Mouse (Mus musculus) stomach, postnatal 0 days (tissue): ENCODE results near the gene Trpm8. TPM values are rescaled to one million over a fixed set of nuclear protein-coding genes. Genes with fewer than 3 reads are reported as not detected.

Experiments used
- ATAC-seq: fragments of 200-750 bp; cut with Nextera tagmentation; 2 replicates; pipeline ENCODE4 v1.8.0; 2017; ENCODE audit not compliant: low FRiP score, low TSS enrichment
- DNase-seq: peaks from one replicate; pipeline ENCODE4 v3.0.0-alpha.2; 2016; ENCODE audit warnings: low spot score
- H3K27ac ChIP-seq: fragments of 300-500 bp; sonication (generic); replicated peaks from 2 replicates; pipeline ENCODE4 v1.5.1; 2014; ENCODE audit warnings: mild to moderate bottlenecking, control low read depth
- H3K27me3 ChIP-seq: fragments of 300-500 bp; sonication (generic); 2 replicates; pipeline ENCODE4 v1.6.1; 2014; ENCODE audit warnings: low read length; ENCODE audit not compliant: control insufficient read depth, insufficient read depth
- H3K36me3 ChIP-seq: fragments of 300-500 bp; sonication (generic); 2 replicates; pipeline ENCODE4 v1.6.1; 2014; ENCODE audit warnings: low read length, mixed read lengths; ENCODE audit not compliant: control insufficient read depth, insufficient read depth
- H3K4me1 ChIP-seq: fragments of 300-500 bp; sonication (generic); replicated peaks from 2 replicates; pipeline ENCODE4 v1.6.1; 2014; ENCODE audit warnings: antibody characterized with exemption; ENCODE audit not compliant: control insufficient read depth, insufficient read depth
- H3K4me2 ChIP-seq: fragments of 300-500 bp; sonication (generic); replicated peaks from 2 replicates; pipeline ENCODE4 v1.6.1; 2014; ENCODE audit warnings: low read depth, mild to moderate bottlenecking, control low read depth, moderate library complexity
- H3K4me3 ChIP-seq: fragments of 300-500 bp; sonication (generic); 2 replicates; pipeline ENCODE4 v1.5.1; 2014; ENCODE audit warnings: low read depth, low read length, control low read depth
- H3K9ac ChIP-seq: fragments of 300-500 bp; sonication (generic); 2 replicates; pipeline ENCODE4 v1.6.1; 2014; ENCODE audit warnings: mild to moderate bottlenecking, low read length, control low read depth, mixed read lengths
- H3K9me3 ChIP-seq: fragments of 300-500 bp; sonication (generic); 2 replicates; pipeline ENCODE4 v1.6.1; 2016; ENCODE audit warnings: low read length; ENCODE audit not compliant: control insufficient read depth
- CTCF ChIP-seq: IDR thresholded peaks from 2 replicates; pipeline ENCODE4 v1.5.1; 2016; ENCODE audit warnings: antibody characterized with exemption, low read depth, mild to moderate bottlenecking, moderate library complexity
- EP300 ChIP-seq: optimal IDR thresholded peaks from 2 replicates; pipeline ENCODE3; 2016; ENCODE audit warnings: antibody characterized with exemption
- WGBS: fragments of 180-500 bp; shearing (Covaris S2); extraction: QIAGEN DNeasy Blood & Tissue Kit; methylation state at CpG from one replicate; pipeline ENCODE4 v1.1.7; 2014; 5-methylcytosine and 5-hydroxymethylcytosine counted together
- polyA plus RNA-seq: library from polyadenylated mRNA; unstranded; fragments of >200 nt; fragmentation: Nextera tagmentation; extraction: Ambion mirVana; gene quantifications from 2 replicates; pipeline ENCODE4 v1.2.1, GENCODE M21; 2015

The Trpm8 gene
- polyA plus RNA-seq, 1 experiment from 2014 or later = 0.06 TPM

- Histone ChIP-seq H3K36me3 (peaks cover 83% of the 10 kb centered on the region), H3K9ac (no peak overlapping the region), H3K4me3 (no peak overlapping the region), H3K4me1 (no peaks in the 10 kb centered on the region), H3K4me2 (no peak overlapping the region), H3K9me3 (no peaks in the 10 kb centered on the region), H3K27ac (no peak overlapping the region), H3K27me3 (no peaks in the 10 kb centered on the region)
- ATAC-seq (no peak), DNase-seq (no peak)
- TF ChIP-seq CTCF (no peak), EP300 (no peak)
- WGBS = 88% methylated on average over 12 of the region's 12 CpGs
Observed at GRCm38 (mm10) chr1:88269539-88270309, 7.7 kb upstream of the Trpm8 start.

GRCm38 (mm10) chr1:88272851-88273250, 4.6 kb upstream of the Trpm8 start:
- no peak for TF ChIP-seq CTCF
- TF ChIP-seq EP300 = no peak
- peaks cover 58% of the 10 kb centered on the region for H3K36me3 ChIP-seq
- H3K9me3 ChIP-seq = no peaks in the 10 kb centered on the region
- no peak for ATAC-seq
- no peak for DNase-seq
- no peak overlapping the region for H3K9ac ChIP-seq
- no peaks in the 10 kb centered on the region for H3K27me3 ChIP-seq
- WGBS = 63% methylated on average over 4 of the region's 4 CpGs
- H3K4me2 ChIP-seq = no peak overlapping the region
- no peak overlapping the region for H3K4me3 ChIP-seq
- H3K27ac ChIP-seq = no peak overlapping the region
- peaks cover 10% of the 10 kb centered on the region for H3K4me1 ChIP-seq

GRCm38 (mm10) chr1:88273326-88273725, 4.1 kb upstream of the Trpm8 start:
- H3K4me3 ChIP-seq = no peak overlapping the region
- no peak overlapping the region for H3K27ac ChIP-seq
- H3K36me3 ChIP-seq = peaks cover 53% of the 10 kb centered on the region
- H3K27me3 ChIP-seq = no peaks in the 10 kb centered on the region
- no peak for DNase-seq
- H3K4me2 ChIP-seq = no peak overlapping the region
- peaks cover 10% of the 10 kb centered on the region for H3K4me1 ChIP-seq
- no peak overlapping the region for H3K9ac ChIP-seq
- no peak for ATAC-seq
- H3K9me3 ChIP-seq = no peaks in the 10 kb centered on the region
- TF ChIP-seq CTCF = no peak
- no peak for TF ChIP-seq EP300
- 93% methylated on average over 3 of the region's 3 CpGs for WGBS

- no peak overlapping the region for H3K4me2 ChIP-seq
- DNase-seq (no peak), ATAC-seq (no peak)
- no peak overlapping the region for H3K4me3 ChIP-seq
- H3K27ac ChIP-seq = no peak overlapping the region
- H3K36me3 ChIP-seq = peaks cover 48% of the 10 kb centered on the region
- no peaks in the 10 kb centered on the region for H3K27me3 ChIP-seq
- WGBS = 81% methylated on average over 4 of the region's 4 CpGs
- peaks cover 10% of the 10 kb centered on the region for H3K4me1 ChIP-seq
- TF ChIP-seq EP300 (no peak), CTCF (no peak)
- no peak overlapping the region for H3K9ac ChIP-seq
- H3K9me3 ChIP-seq = no peaks in the 10 kb centered on the region
Observed at GRCm38 (mm10) chr1:88273832-88274231, 3.6 kb upstream of the Trpm8 start.

- whole genome bisulfite sequencing = 73% methylated on average over 11 of the region's 11 CpGs
- TF ChIP-seq EP300 = no peak
- TF ChIP-seq CTCF = no peak
- Histone ChIP-seq H3K9ac (peak overlapping the region; percentile 5; the same call in 1 of the 2 replicates), H3K4me3 (no peak overlapping the region), H3K4me2 (no peak overlapping the region), H3K9me3 (no peaks in the 10 kb centered on the region), H3K4me1 (peaks cover 12% of the 10 kb centered on the region), H3K36me3 (peaks cover 41% of the 10 kb centered on the region), H3K27ac (no peak overlapping the region), H3K27me3 (no peaks in the 10 kb centered on the region)
- ATAC-seq = no peak
- peak; percentile 39 for DNase-seq
Observed at GRCm38 (mm10) chr1:88274371-88275077, 2.9 kb upstream of the Trpm8 start.

GRCm38 (mm10) chr1:88275078-88275680, 2.3 kb upstream of the Trpm8 start:
- H3K4me3 ChIP-seq = no peak overlapping the region

More at GRCm38 (mm10) chr1:88275078-88275680, 2.3 kb upstream of the Trpm8 start:
- H3K27me3 ChIP-seq = no peaks in the 10 kb centered on the region
- DNase-seq (no peak), ATAC-seq (no peak)
- 68% methylated on average over 13 of the region's 13 CpGs for WGBS
- peaks cover 12% of the 10 kb centered on the region for H3K4me1 ChIP-seq
- H3K27ac ChIP-seq = no peak overlapping the region
- no peak overlapping the region; the same call in 1 of the 2 replicates for H3K4me2 ChIP-seq
- peak overlapping the region; percentile 81 for H3K9ac ChIP-seq
- peaks cover 35% of the 10 kb centered on the region for H3K36me3 ChIP-seq
- TF ChIP-seq CTCF = peak; percentile 2; the same call in 1 of the 2 replicates
- no peak for TF ChIP-seq EP300
- no peaks in the 10 kb centered on the region for H3K9me3 ChIP-seq
